Mouse (Mus musculus): ENCODE results near the gene Adamts20. TPM values are rescaled to one million over a fixed set of nuclear protein-coding genes. Genes with fewer than 3 reads are reported as not detected.

Gene Adamts20
- polyA plus RNA-seq, 1 experiment from 2014 or later, result 2.2 TPM

DNA sequence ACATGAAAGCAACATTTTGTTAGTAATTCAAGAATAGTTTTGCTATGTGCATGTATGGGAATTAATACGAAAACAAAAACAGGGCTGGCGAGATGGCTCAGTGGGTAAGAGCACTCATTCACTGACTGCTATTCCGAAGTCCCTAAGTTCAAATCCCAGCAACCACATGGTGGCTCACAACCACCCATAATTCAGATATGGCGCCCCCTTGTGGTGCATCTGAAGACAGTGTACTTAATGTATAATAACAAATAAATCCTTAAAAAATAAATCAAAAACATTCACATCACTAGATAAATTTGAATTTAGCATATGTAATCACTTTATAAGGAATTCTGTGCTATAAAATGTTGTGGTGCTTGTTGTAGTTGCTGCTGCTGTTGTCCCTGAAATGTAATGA lies 225.6 kb downstream of the Adamts20 start:
- no peak overlapping the region for H3K4me3 ChIP-seq
- no peak overlapping the region for H3K9ac ChIP-seq
- H3K4me1 ChIP-seq, result peaks cover 19% of the 10 kb centered on the region
- 0 out of 2 replicates have a peak overlapping the region, but pooled peaks have one; percentile 77 for H3K27ac ChIP-seq
- H3K27me3 ChIP-seq, result no peaks in the 10 kb centered on the region
- no peaks in the 10 kb centered on the region for H3K9me3 ChIP-seq
- H3K4me2 ChIP-seq, result no peak overlapping the region
- 81% methylated on average over 4 of the region's 4 CpGs for WGBS
- no peaks in the 10 kb centered on the region for H3K36me3 ChIP-seq
- no peak for ATAC-seq (ENCODE audit: borderline replicate concordance, extremely low read depth, low FRiP score, low TSS enrichment)

DNA sequence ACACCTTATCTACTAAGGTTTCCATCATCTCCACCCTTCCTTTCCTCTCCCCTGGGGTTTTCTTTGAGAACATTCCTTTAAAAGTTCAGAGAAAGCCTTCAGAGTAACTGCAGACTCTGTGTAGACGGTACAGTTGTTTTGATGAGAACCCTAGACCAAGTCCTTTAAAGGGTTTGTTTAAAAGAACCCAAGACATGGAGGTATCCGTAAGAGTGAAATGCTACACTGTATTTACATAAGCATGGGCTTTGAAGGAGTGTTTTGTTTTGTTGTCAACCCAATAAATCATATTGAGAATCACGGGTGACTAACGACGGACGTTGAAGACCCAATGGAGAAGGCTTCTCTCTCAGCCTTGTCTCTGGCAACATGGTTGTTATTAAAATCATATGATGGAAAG lies 226.1 kb downstream of the Adamts20 start:
- H3K27me3 ChIP-seq, result no peaks in the 10 kb centered on the region
- H3K27ac ChIP-seq, result peak overlapping the region; percentile 77; the same call in 1 of the 2 replicates
- no peaks in the 10 kb centered on the region for H3K9me3 ChIP-seq
- H3K4me1 ChIP-seq, result peaks cover 19% of the 10 kb centered on the region
- H3K4me2 ChIP-seq, result no peak overlapping the region
- no peaks in the 10 kb centered on the region for H3K36me3 ChIP-seq
- no peak overlapping the region for H3K4me3 ChIP-seq
- 32% methylated on average over 6 of the region's 6 CpGs for WGBS
- no peak overlapping the region for H3K9ac ChIP-seq
- no peak for ATAC-seq (ENCODE audit: borderline replicate concordance, extremely low read depth, low FRiP score, low TSS enrichment)

- H3K36me3 ChIP-seq, result no peaks in the 10 kb centered on the region
- 35% methylated on average over 14 of the region's 14 CpGs for WGBS
- no peak overlapping the region for H3K9ac ChIP-seq
- ATAC-seq (ENCODE audit: borderline replicate concordance, extremely low read depth, low FRiP score, low TSS enrichment), result peak; percentile 95
- H3K9me3 ChIP-seq, result no peaks in the 10 kb centered on the region
- no peaks in the 10 kb centered on the region for H3K27me3 ChIP-seq
- H3K4me3 ChIP-seq, result no peak overlapping the region
- peak overlapping the region; percentile 77 for H3K27ac ChIP-seq
- H3K4me1 ChIP-seq, result peaks cover 19% of the 10 kb centered on the region
- H3K4me2 ChIP-seq, result peak overlapping the region; percentile 25; the same call in 1 of the 2 replicates
Measured at GRCm38 (mm10) chr15:94238058-94238876, 227.0 kb downstream of the Adamts20 start.

- peaks cover 16% of the 10 kb centered on the region for H3K4me1 ChIP-seq
- no peak overlapping the region for H3K9ac ChIP-seq
- no peak overlapping the region for H3K4me3 ChIP-seq
- no peaks in the 10 kb centered on the region for H3K27me3 ChIP-seq
- no peaks in the 10 kb centered on the region for H3K9me3 ChIP-seq
- ATAC-seq (ENCODE audit: borderline replicate concordance, extremely low read depth, low FRiP score, low TSS enrichment), result no peak
- 70% methylated on average over 2 of the region's 2 CpGs for WGBS
- no peak overlapping the region for H3K4me2 ChIP-seq
- no peak overlapping the region for H3K27ac ChIP-seq
- H3K36me3 ChIP-seq, result no peaks in the 10 kb centered on the region
Measured at GRCm38 (mm10) chr15:94236726-94237125, 228.5 kb downstream of the Adamts20 start.

- no peak overlapping the region for H3K4me3 ChIP-seq
- no peaks in the 10 kb centered on the region for H3K36me3 ChIP-seq
- no peaks in the 10 kb centered on the region for H3K9me3 ChIP-seq
- H3K4me2 ChIP-seq, result no peak overlapping the region
- peaks cover 16% of the 10 kb centered on the region for H3K4me1 ChIP-seq
- no peaks in the 10 kb centered on the region for H3K27me3 ChIP-seq
- no peak overlapping the region for H3K9ac ChIP-seq
- WGBS, result 38% methylated on average over 3 of the region's 3 CpGs
- no peak overlapping the region for H3K27ac ChIP-seq
- ATAC-seq (ENCODE audit: borderline replicate concordance, extremely low read depth, low FRiP score, low TSS enrichment), result no peak
Measured at GRCm38 (mm10) chr15:94236121-94236520, 229.1 kb downstream of the Adamts20 start.

DNA sequence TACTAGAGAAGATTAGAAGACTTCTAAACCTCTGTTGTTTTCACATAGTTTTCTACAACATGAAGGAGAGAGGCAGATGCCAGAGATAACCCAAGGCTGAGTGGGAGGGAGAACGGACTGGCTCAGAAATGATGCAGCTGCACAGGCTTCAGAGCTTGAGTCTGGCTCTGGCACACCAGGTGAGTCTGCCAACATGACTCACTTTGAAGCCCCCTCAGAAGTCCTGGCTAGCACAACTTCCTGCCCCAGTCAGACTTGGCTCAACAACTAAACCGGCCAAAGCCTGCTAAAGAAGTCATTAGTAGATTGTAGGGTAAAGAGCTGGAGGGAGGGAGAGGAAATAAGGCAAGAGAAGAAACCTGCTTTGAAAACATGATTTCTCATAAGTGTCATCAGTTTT lies 230.0 kb downstream of the Adamts20 start:
- peaks cover 16% of the 10 kb centered on the region for H3K4me1 ChIP-seq
- no peak overlapping the region for H3K4me3 ChIP-seq
- no peak overlapping the region for H3K27ac ChIP-seq
- no peaks in the 10 kb centered on the region for H3K36me3 ChIP-seq
- H3K9ac ChIP-seq, result no peak overlapping the region
- no peaks in the 10 kb centered on the region for H3K27me3 ChIP-seq
- 59% methylated on average over 2 of the region's 2 CpGs for WGBS
- no peaks in the 10 kb centered on the region for H3K9me3 ChIP-seq
- no peak overlapping the region for H3K4me2 ChIP-seq
- no peak for ATAC-seq (ENCODE audit: borderline replicate concordance, extremely low read depth, low FRiP score, low TSS enrichment)

DNA sequence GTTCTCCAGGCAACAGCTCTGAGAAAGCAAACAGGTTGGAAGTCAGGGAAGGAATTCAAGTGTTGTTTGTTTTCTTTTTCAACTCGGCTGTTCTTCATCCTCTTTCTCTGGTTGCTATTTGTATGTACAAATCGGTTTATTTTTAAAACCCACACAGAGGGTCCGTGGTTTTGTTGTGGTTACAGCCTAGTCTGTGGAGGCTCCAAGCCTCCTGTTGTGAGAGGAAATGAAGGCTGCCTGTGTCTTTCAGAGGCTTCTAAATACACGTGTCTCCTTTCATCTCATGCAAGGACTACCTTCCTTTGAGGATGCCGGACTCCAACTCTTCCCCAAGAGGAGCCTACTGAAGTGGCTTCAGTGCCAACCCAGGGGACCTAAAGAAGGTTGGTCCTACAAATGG lies 234.0 kb downstream of the Adamts20 start:
- Histone ChIP-seq H3K4me1 (0 out of 2 replicates have a peak, but pooled peaks cover 5% of the 10 kb centered on the region), H3K27ac (no peak overlapping the region), H3K27me3 (no peaks in the 10 kb centered on the region), H3K4me2 (no peak overlapping the region), H3K4me3 (no peak overlapping the region), H3K36me3 (no peaks in the 10 kb centered on the region), H3K9ac (no peak overlapping the region), H3K9me3 (no peaks in the 10 kb centered on the region)
- 26% methylated on average over 5 of the region's 5 CpGs for WGBS
- ATAC-seq (ENCODE audit: borderline replicate concordance, extremely low read depth, low FRiP score, low TSS enrichment), result no peak

DNA sequence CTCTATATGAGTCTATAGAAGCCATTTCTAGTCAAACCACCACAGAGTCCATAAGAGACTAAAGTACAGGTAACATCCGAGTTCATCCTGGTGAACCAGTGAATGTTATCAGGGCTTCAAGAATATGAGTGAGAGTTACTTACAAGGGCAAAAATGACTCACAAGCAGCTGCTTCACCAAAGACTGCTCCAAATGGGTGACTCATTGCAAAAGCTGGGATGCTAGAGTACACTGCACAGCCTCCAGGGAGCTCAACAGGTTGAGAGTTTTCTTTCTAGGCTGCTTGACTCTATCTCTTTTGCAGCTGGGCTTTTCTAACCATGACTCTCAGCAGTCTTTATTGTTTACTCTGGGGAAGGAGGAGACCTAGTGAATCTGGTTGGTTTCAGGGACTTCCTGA lies 237.8 kb downstream of the Adamts20 start:
- Histone ChIP-seq H3K27me3 (no peaks in the 10 kb centered on the region), H3K27ac (no peak overlapping the region), H3K9me3 (no peaks in the 10 kb centered on the region), H3K4me1 (peaks cover 10% of the 10 kb centered on the region), H3K36me3 (no peaks in the 10 kb centered on the region), H3K9ac (no peak overlapping the region), H3K4me2 (no peak overlapping the region), H3K4me3 (no peak overlapping the region)
- no peak for ATAC-seq (ENCODE audit: borderline replicate concordance, extremely low read depth, low FRiP score, low TSS enrichment)
- WGBS, result 87% methylated on average over 1 of the region's 1 CpGs

- Histone ChIP-seq H3K9me3 (no peaks in the 10 kb centered on the region), H3K4me3 (no peak overlapping the region), H3K27ac (no peak overlapping the region), H3K4me1 (peaks cover 24% of the 10 kb centered on the region), H3K9ac (no peak overlapping the region), H3K36me3 (no peaks in the 10 kb centered on the region), H3K27me3 (no peaks in the 10 kb centered on the region), H3K4me2 (no peak overlapping the region)
- WGBS, result 12% methylated on average over 8 of the region's 8 CpGs
- no peak for ATAC-seq (ENCODE audit: borderline replicate concordance, extremely low read depth, low FRiP score, low TSS enrichment)
Measured at GRCm38 (mm10) chr15:94223101-94223500, 242.1 kb downstream of the Adamts20 start.

DNA sequence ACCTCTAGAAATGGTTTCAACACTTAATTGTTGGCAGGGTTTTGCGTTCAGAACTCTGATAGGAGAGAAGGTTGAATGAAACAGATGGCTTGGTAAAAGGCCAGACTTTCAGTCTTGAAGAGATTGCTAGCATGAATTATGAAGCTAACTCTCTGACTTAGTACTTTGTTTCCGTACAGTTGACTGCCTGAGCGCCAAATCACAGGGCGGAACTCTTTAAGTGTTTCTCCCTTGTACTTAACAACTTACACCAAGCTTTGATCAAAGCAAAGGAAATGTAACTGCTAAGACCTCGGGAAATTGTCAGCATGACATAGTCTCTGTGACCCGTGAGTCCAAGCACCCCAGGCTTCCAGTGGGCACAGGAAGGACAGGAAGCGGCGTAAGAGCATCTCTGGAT lies 244.5 kb downstream of the Adamts20 start:
- Histone ChIP-seq H3K27ac (no peak overlapping the region), H3K4me3 (no peak overlapping the region), H3K9ac (no peak overlapping the region), H3K4me2 (no peak overlapping the region), H3K36me3 (no peaks in the 10 kb centered on the region), H3K27me3 (no peaks in the 10 kb centered on the region), H3K4me1 (peaks cover 24% of the 10 kb centered on the region), H3K9me3 (no peaks in the 10 kb centered on the region)
- no peak for ATAC-seq (ENCODE audit: borderline replicate concordance, extremely low read depth, low FRiP score, low TSS enrichment)
- 19% methylated on average over 8 of the region's 8 CpGs for WGBS
